Mouse (Mus musculus) mammary gland, adult 2 months (tissue): ENCODE results near the gene Gm21762. TPM values are rescaled to one million over a fixed set of nuclear protein-coding genes. Genes with fewer than 3 reads are reported as not detected.

Source experiments
- polyA plus RNA-seq: library from polyadenylated mRNA; depleted of rRNA; stranded (reverse); fragments of >200 nt; gene quantifications from 2 replicates; pipeline ENCODE4 v1.2.3, GENCODE M21; 2012; ENCODE audit warnings: low replicate concordance; rRNA removed

Gene Gm21762
- polyA plus RNA-seq: 3.1 and 3.6 TPM in 2 replicates

GRCm38 (mm10) chr13:120215847-120216246 lies at the start of gene Gm21762:
TSS of gene Gm21762 (minus strand) at chr13:120215947.

GRCm38 (mm10) chr13:120262870-120263269 lies 47.1 kb upstream of the Gm21762 start, which contains the start of gene AF067061:
TSS of gene AF067061 (plus strand) at chr13:120263114.

GRCm38 (mm10) chr13:120238811-120239210 lies 23.1 kb upstream of the Gm21762 start, which contains the start of gene Gm21731:
TSS of gene Gm21731 (plus strand) at chr13:120239111.

DNA sequence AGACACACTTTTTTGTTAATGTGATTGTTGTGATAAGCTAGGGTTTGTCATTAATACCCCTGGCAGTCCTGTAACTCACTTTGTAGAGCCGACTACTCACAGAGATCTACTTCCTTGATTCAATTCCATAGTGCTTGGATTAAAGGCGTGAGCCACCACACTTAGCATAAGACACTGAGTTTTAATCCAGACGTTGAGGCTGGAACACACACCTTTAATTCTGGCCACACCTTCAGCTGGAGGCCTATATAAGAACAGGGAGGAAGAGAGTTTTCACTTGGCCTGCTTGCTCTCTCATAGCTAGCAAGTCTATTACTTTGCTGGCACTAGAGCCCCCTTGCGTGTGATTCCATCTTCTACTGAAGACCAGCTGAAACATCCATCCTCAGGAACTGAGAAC lies 43.6 kb downstream of the Gm21762 start, which contains the start of gene Gm21818:
TSS of gene Gm21818 (plus strand) at position 301 of the 400 bp plus-strand sequence.

Other genes with a start within 250 kb of the Gm21762 start
- gene Gm36079, start 188.9 kb downstream of the Gm21762 start, polyA plus RNA-seq: 0.30 TPM in 1 of 2 replicates, not detected in the other
- gene Gm21188, start 163.8 kb downstream of the Gm21762 start, polyA plus RNA-seq: 3.3 and 7.1 TPM in 2 replicates
- not detected in 2 replicates for gene Gm20767, start 75.7 kb downstream of the Gm21762 start, polyA plus RNA-seq
- not detected in 2 replicates for gene Gm21818, start 43.5 kb downstream of the Gm21762 start, polyA plus RNA-seq
- gene Gm21731, start 23.2 kb upstream of the Gm21762 start, polyA plus RNA-seq: not detected in 2 replicates
- not detected in 2 replicates for gene AF067061, start 47.2 kb upstream of the Gm21762 start, polyA plus RNA-seq
- 1.6 and 3.4 TPM in 2 replicates for gene BC147527, start 84.4 kb upstream of the Gm21762 start, polyA plus RNA-seq
- gene Tcstv3, start 100.9 kb upstream of the Gm21762 start, polyA plus RNA-seq: not detected in 2 replicates